Mouse (Mus musculus) frontal cortex, postnatal 36 days (tissue): ENCODE data around the gene Hint1.

Experiments
- DNase-seq, 2 experiments: peaks; one replicate each; pipeline ENCODE4 v3.0.0; 2022; ENCODE audit warnings: low spot score in 2 of 2

Hint1 gene

GRCm38 (mm10) chr11:54861471-54862420 is 4.4 kb upstream of the Hint1 start:
- no peak for DNase-seq

DNA sequence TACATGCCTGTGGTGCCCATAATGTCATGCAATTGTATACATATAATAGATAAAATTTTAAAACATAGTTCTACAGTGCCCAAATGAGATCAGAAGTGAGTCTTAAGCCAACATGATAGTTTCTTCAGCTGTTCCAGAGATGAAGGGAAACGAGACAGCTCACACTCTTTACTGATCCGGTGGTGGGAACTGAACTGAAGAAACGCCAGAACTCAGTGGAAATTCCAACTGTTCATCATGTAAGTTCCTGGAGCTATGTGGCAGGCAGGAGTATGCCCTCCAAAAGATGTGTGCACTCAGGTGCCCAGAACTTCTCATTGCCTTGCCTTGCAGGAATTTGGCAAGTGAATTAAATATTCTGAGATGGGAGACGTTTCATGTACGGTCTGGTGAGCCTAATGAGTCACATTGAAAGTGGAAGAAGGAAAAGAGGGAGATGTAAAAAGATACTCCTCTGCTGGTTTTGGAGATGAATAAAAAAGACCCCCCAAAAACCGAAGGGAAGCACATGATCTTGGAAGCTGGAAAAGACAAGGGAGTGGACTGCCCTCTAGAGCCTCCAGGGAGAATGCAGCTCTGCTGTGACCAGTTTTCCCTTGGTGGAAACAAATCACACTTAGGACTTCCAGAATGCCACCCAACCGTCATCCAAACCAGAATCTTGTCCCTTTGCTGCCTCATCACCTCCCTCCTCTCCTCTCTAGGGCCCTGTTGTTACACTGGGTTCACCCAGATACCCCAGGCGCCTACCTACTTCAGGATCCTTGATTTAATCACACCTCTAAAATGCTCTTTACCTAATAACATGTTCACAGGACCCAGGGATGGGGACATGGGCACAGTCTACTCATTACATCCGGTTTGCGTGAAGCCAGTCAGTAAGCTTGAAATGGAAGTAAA is 3.3 kb upstream of the Hint1 start:
- DNase-seq, result peak; percentile 51 to 71

DNA sequence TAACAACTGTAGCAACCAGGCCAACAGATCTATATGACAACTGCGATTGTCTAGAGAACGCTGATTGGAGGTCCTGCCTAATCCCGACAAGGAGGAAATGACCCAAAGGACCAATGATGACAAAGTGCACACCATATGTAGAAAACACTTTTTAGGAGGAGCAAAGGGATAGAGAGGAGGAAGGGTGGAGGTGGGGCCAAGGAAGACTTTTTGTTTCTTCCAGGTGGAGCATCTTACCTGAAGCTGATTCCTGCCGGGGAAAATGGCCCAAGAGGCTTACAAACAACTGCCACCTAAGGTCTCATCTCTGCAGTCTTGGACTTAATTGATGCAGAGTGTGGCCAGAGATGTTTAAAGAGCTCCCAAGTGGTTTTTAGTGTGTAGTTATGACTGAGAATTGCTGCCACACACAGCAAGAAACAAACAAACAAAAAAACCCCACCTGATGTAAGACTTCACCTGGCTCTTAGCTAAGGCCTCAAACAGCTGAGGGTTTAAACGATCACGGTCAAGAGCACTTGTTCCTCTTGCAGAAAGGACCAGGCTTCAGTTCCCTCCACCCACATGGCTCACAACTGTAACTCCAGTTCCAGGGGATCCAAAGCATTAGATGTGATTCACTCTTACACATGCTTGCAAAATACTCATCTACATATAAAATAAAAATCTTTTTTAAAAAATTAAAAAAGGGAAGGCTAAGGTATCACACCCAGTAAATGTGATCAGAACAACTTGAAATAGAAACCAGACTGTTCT is 675 bp upstream of the Hint1 start:
- no peak for DNase-seq

DNA sequence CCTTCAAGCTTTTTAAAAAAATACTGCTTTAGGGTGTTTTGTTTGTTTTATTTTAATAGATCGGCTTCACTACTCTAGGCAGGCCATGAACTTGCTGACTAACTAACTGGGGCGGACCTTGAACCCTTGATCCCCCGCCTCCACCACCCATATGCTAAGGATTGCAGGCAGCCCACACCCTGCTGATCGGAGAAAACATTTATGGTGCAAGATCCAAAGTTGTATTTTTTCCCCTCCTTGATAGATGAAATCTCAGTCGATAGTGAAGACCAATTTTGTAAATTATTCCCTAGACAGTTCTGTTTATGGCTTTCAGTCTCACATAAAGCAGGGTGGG is 834 bp downstream of the Hint1 start:
- peak; percentile 21 to 31 for DNase-seq

DNA sequence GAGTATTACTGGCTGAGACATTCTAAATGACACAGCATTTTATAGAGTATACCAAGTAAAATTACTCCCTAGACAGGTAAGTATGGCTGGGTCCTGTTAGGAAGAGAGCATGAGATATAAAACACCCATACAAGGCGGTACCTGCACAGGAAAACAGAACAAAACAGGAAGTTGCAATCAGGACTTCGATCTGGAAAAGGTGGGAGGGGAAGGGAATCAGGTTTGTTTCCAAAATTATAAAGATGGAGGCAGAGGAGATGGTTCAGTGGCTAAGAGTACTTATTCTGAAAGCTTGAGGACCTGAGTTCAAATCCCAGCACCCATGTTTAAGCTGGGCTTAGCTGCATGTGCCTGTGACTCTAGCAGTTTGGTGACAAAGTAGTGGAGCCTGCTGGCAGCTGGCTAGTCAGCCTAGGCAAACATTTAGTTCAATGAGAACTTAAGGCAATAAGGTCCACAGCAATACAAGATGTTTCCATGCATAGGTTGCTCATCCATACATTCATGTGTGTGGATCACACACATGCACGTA is 1.8 kb downstream of the Hint1 start:
- DNase-seq, result no peak

DNA sequence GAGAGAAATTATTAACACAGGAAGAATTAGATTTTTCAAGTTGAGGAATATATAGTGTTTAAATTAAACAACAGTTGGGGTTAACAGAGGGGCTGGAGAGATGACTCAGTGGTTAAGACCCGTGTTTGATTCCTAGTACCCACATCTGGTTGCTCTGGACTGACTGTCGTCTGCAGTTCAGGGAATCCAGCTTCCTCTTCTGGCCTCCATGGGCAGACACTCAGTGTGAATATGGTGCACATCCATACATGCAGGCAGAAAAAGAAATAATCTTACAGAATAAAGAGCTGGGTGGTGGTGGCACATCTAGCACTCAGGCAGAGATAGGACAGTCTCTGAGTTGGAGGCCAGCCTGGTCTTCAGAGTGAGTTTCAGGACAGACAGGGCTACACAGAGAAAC is 2.3 kb downstream of the Hint1 start:
- DNase-seq, result no peak

DNA sequence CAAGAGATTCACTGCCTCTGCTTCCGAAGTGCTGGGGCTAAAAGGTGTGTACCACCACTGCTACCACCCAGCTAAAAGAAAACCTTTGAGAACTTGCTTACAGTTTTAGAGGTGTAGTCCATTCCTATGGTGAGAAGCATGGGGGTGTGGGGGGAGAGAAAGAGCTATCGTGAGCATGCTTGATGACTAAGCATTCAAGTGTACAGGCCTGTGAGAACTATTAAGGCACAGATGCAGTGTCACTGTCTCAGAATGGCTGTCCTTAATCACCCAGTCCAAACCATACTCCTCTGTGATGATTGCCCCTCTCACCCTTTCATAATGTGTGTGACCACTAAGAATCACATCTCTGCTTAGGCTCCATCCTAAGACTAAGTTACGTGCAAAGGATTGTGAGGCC is 3.1 kb downstream of the Hint1 start:
- no peak for DNase-seq

- DNase-seq, result no peak
These were observed 5.8 kb downstream of the Hint1 start for GRCm38 (mm10) chr11:54871831-54872537.

- no peak for DNase-seq
These were observed 9.8 kb downstream of the Hint1 start for GRCm38 (mm10) chr11:54876031-54876430.

DNA sequence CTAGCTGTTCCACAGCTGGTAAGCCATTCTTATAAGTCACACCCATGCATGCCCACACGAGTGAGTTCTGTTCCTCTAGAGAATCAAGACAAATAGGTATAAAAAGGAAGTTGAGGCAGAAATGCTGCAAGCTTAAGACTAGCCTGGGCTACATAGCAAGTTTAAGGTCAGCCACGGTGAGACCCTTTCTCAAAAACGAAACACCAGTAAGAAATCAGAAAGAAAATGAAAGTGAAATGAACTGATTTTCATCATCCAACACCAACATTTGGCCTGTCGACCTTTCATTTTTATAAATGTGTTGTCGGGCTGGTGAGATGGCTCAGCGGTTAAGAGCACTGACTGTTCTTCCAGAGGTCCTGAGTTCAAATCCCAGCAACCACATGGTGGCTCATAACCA is 12.7 kb downstream of the Hint1 start:
- DNase-seq, result no peak

- DNase-seq, result peak in 1 of 2 experiments; percentile 73
These were observed 13.3 kb downstream of the Hint1 start for GRCm38 (mm10) chr11:54879434-54879833.

DNA sequence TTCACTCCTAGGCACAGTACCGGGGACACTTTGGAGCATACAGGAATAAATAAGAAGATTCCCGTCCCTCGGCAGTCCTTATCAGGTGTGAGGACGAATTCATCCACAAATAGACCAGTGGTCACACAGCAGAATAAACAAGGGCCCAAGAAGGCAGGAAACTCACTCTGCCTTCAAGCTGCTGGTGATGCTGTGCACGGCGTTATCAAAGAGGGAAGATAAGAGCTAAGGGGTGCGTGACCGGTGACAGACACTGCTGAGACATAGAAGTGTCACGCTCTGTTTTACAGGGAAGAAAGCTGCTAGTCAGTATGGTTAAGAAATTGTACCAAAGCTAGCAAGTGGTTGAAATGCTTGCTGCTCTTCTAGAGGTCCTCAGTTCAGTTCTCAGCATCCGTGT is 13.7 kb downstream of the Hint1 start:
- DNase-seq, result no peak

GRCm38 (mm10) chr11:54881051-54881474 is 14.9 kb downstream of the Hint1 start:
- DNase-seq, result no peak

DNA sequence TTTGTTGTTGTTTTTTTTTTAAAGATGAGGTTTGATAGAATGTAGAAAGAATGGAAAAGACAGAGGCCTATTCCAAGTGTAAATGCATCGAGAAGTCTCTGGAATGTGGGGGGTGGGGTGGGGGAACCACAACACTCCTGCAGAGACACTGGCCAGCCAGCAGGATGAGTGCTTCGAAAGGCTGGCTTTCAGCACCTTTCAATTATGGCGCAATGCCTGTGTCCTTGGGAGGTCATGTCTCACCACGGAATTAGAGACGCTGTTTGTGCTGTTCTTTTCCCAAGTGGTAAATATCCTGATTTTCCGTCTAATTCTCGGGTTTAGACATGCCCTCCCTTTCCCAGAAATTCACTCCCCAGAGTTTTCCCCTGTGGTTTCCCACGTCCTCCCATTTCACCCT is 16.5 kb downstream of the Hint1 start:
- no peak for DNase-seq

- DNase-seq, result no peak
These were observed 18.1 kb downstream of the Hint1 start for GRCm38 (mm10) chr11:54884197-54884828.

DNA sequence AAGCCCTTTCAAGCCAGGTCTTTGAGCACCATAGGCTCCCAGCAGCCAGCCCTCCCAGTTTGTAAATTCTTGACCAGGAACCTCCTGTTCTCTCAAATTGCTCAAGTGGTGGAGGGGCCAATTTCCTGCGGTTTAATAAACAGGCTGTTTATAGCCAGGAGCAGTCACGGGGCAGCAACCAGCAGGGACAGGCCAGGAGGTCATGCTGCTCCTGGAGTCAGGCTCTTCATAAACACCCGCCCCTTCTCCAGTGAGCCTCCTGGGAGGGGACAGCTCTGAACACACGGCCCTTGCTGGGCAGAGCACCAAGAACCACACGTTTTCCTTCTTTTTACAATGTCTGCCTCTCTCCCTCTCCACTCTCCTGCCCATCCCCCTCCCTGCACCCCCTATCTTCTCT is 18.8 kb downstream of the Hint1 start:
- DNase-seq, result no peak

- no peak for DNase-seq
These were observed 19.2 kb downstream of the Hint1 start for GRCm38 (mm10) chr11:54885406-54885805.

GRCm38 (mm10) chr11:54887927-54888326 is 21.7 kb downstream of the Hint1 start:
- no peak for DNase-seq

DNA sequence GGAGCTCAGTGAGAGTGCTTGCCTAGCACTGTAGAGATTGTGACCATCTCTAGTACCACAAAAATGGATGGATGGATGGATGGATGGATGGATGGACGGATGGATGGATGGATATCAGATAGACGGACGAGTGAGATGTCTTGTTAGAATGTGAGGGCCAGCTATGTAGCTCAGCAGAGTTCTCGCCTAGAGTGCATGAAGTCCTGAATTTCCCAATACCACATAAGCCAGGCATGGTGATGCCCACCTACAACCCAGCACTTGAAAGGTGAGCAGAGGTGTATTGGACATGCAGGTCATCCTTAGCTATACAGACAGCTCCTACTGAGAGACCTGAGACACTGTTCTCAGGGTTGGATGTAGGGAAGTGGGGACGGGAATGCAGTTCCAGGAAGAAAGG is 25.2 kb downstream of the Hint1 start:
- no peak for DNase-seq

DNA sequence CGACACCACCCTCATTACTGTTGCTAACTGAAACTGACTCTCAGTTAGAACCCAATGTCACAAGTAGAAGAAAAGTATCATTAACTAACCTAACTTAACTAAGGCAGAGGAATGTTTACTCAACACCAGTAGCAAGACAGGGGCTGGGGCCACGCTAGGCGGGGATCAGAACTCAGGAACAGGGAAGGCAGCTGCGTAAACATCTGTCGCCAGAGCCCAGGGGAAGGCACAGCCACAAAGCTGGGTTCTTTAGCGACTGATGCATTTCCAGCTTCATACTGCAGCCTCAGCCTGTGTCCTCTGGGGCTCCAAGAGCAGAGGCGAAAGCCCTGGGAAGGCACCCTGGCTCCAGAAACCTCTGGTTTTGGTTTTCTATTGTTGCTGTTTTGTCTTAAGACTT is 25.9 kb downstream of the Hint1 start:
- DNase-seq, result no peak

DNA sequence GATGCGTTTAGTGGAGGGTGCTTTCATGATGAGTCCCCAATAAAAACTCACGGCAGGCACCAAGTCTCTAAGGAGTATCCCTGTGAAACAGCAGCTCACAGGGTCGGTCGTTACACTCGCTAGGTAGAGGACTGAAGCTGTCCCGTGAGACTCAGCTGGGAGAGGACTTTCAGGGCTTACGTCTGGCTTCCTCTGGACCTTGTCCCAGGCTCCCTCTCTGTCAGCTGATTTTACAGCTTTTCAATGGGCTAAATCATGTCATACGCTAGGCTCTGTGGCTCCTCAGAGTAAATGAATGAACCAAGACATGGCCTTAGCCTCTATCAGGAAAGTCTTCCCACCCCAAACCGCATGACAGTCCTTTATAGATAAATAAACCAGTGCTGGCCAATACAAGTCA is 28.4 kb downstream of the Hint1 start:
- DNase-seq, result no peak
